Mouse (Mus musculus) megakaryocyte, embryonic 14.5 days (primary cell): Measurements from ENCODE around the gene Gimap9. TPM values are rescaled to one million over a fixed set of nuclear protein-coding genes. Genes with fewer than 3 reads are reported as not detected.
A peak's percentile ranks its signal among the peaks of the same experiment; 100 is the strongest.

ENCODE experiments used
- H3K27me3 ChIP-seq: replicated peaks from 2 replicates; pipeline ENCODE3; 2012; ENCODE audit warnings: inconsistent platforms
- H3K36me3 ChIP-seq: replicated peaks from 2 replicates; pipeline ENCODE3; 2012; ENCODE audit warnings: low read length, inconsistent platforms, mixed read lengths
- H3K4me1 ChIP-seq: 2 replicates; pipeline ENCODE4 v1.6.1; 2012; ENCODE audit warnings: inconsistent platforms
- H3K4me3 ChIP-seq: replicated peaks from 2 replicates; pipeline ENCODE3; 2012; ENCODE audit warnings: moderate library complexity, mild to moderate bottlenecking, inconsistent platforms
- H3K9me3 ChIP-seq: 2 replicates; pipeline ENCODE4 v1.6.1; 2012; ENCODE audit warnings: inconsistent platforms
- FLI1 ChIP-seq: IDR thresholded peaks from 2 replicates; pipeline ENCODE4 v1.6.1; 2012; ENCODE audit warnings: low read length, inconsistent platforms, mixed read lengths
- GATA1 ChIP-seq: IDR thresholded peaks from 3 replicates; pipeline ENCODE4 v1.6.1; 2012; ENCODE audit warnings: mixed read lengths, low read length, inconsistent platforms, borderline replicate concordance
- polyA plus RNA-seq: library from polyadenylated mRNA; stranded (reverse); fragments of >175 nt; gene quantifications from 2 replicates; pipeline ENCODE4 v1.2.3, GENCODE M21; 2012; ENCODE audit warnings: low replicate concordance; ENCODE audit not compliant: insufficient read depth

Gene Gimap9
- polyA plus RNA-seq, 1 experiment = 2.5 TPM

- Histone ChIP-seq H3K27me3 (no peaks in the 10 kb centered on the region), H3K9me3 (no peaks in the 10 kb centered on the region), H3K4me1 (peaks cover 69% of the 10 kb centered on the region), H3K4me3 (no peak overlapping the region), H3K36me3 (peaks cover 52% of the 10 kb centered on the region)
- TF ChIP-seq FLI1 (no peak), GATA1 (no peak)
Measured at GRCm38 (mm10) chr6:48702601-48703000, 26.7 kb downstream of the Gimap9 start.

GRCm38 (mm10) chr6:48704146-48704545 lies 28.2 kb downstream of the Gimap9 start:
- H3K4me1 ChIP-seq = peaks cover 60% of the 10 kb centered on the region
- no peak for TF ChIP-seq FLI1
- no peak for TF ChIP-seq GATA1
- H3K27me3 ChIP-seq = no peaks in the 10 kb centered on the region
- H3K9me3 ChIP-seq = no peaks in the 10 kb centered on the region
- H3K4me3 ChIP-seq = no peak overlapping the region
- peaks cover 52% of the 10 kb centered on the region for H3K36me3 ChIP-seq

- H3K4me1 ChIP-seq = peaks cover 47% of the 10 kb centered on the region
- peaks cover 56% of the 10 kb centered on the region for H3K36me3 ChIP-seq
- no peaks in the 10 kb centered on the region for H3K27me3 ChIP-seq
- peak overlapping the region; percentile 84 for H3K4me3 ChIP-seq
- TF ChIP-seq GATA1 (no peak), FLI1 (no peak)
- H3K9me3 ChIP-seq = peaks cover 6% of the 10 kb centered on the region
Measured at GRCm38 (mm10) chr6:48706130-48706529, 30.2 kb downstream of the Gimap9 start.

GRCm38 (mm10) chr6:48718455-48718854 lies 42.5 kb downstream of the Gimap9 start, which contains the start of the genes Gm28053 and Gimap7:
Gm28053 (plus strand) TSS chr6:48718607.
Gimap7 (plus strand) TSS chr6:48718621.
- H3K4me1 ChIP-seq = peaks cover 26% of the 10 kb centered on the region
- TF ChIP-seq GATA1 = no peak
- H3K36me3 ChIP-seq = no peaks in the 10 kb centered on the region
- no peaks in the 10 kb centered on the region for H3K9me3 ChIP-seq
- H3K4me3 ChIP-seq = no peak within 1 kb of the TSS
- H3K27me3 ChIP-seq = peaks cover 5% of the 10 kb centered on the region

GRCm38 (mm10) chr6:48720326-48720725 lies 44.4 kb downstream of the Gimap9 start:
- H3K4me3 ChIP-seq = no peak overlapping the region
- H3K9me3 ChIP-seq = peaks cover 7% of the 10 kb centered on the region
- H3K4me1 ChIP-seq = peaks cover 30% of the 10 kb centered on the region
- H3K27me3 ChIP-seq = peaks cover 10% of the 10 kb centered on the region
- TF ChIP-seq FLI1 (no peak), GATA1 (no peak)
- no peaks in the 10 kb centered on the region for H3K36me3 ChIP-seq

GRCm38 (mm10) chr6:48723468-48723867 lies 47.5 kb downstream of the Gimap9 start:
- Histone ChIP-seq H3K9me3 (peaks cover 7% of the 10 kb centered on the region), H3K27me3 (peaks cover 6% of the 10 kb centered on the region), H3K36me3 (no peaks in the 10 kb centered on the region), H3K4me1 (peaks cover 29% of the 10 kb centered on the region), H3K4me3 (no peak overlapping the region)
- TF ChIP-seq GATA1 (no peak), FLI1 (no peak)

GRCm38 (mm10) chr6:48725476-48725875 lies 49.5 kb downstream of the Gimap9 start:
- H3K4me3 ChIP-seq = no peak overlapping the region
- peaks cover 7% of the 10 kb centered on the region for H3K9me3 ChIP-seq
- peaks cover 10% of the 10 kb centered on the region for H3K27me3 ChIP-seq
- H3K4me1 ChIP-seq = peaks cover 23% of the 10 kb centered on the region
- TF ChIP-seq FLI1 (no peak), GATA1 (no peak)
- no peaks in the 10 kb centered on the region for H3K36me3 ChIP-seq

- TF ChIP-seq FLI1 (no peak), GATA1 (no peak)
- H3K36me3 ChIP-seq = no peaks in the 10 kb centered on the region
- H3K4me1 ChIP-seq = peaks cover 19% of the 10 kb centered on the region; the same call in 1 of the 2 replicates
- no peak overlapping the region for H3K4me3 ChIP-seq
- peaks cover 10% of the 10 kb centered on the region for H3K27me3 ChIP-seq
- H3K9me3 ChIP-seq = peaks cover 7% of the 10 kb centered on the region
Measured at GRCm38 (mm10) chr6:48727761-48728160, 51.8 kb downstream of the Gimap9 start.

Other genes with a start within 250 kb of the Gimap9 start
- gene Zfp467, start 230.3 kb upstream of the Gimap9 start, polyA plus RNA-seq = 1.2 and 13.4 TPM in 2 replicates
- gene Sspo, start 227.9 kb upstream of the Gimap9 start, polyA plus RNA-seq = not detected in 2 replicates
- 2.1 TPM in 1 of 2 replicates, not detected in the other for gene Atp6v0e2, start 138.5 kb upstream of the Gimap9 start, polyA plus RNA-seq
- gene Lrrc61, start 121.3 kb upstream of the Gimap9 start, polyA plus RNA-seq = 9.9 and 12.4 TPM in 2 replicates
- gene Rarres2, start 103.3 kb upstream of the Gimap9 start, polyA plus RNA-seq = not detected in 2 replicates
- gene Gm45021, start 86.5 kb upstream of the Gimap9 start, polyA plus RNA-seq = not detected in 2 replicates
- 72.0 and 191 TPM in 2 replicates for gene Repin1, start 82.2 kb upstream of the Gimap9 start, polyA plus RNA-seq
- gene Gm44965, start 82.2 kb upstream of the Gimap9 start, polyA plus RNA-seq = not detected in 2 replicates
- 4.2 and 5.8 TPM in 2 replicates for gene Zfp775, start 74.1 kb upstream of the Gimap9 start, polyA plus RNA-seq
- 2.0 and 7.4 TPM in 2 replicates for gene AI854703, start 49.4 kb upstream of the Gimap9 start, polyA plus RNA-seq
- gene Gimap8, start 28.9 kb upstream of the Gimap9 start, polyA plus RNA-seq = 0.31 TPM in 1 of 2 replicates, not detected in the other
- gene Gimap4, start 8.4 kb downstream of the Gimap9 start, polyA plus RNA-seq = 0.32 TPM in 1 of 2 replicates, not detected in the other
- 1.2 and 5.9 TPM in 2 replicates for gene Gimap6, start 32.1 kb downstream of the Gimap9 start, polyA plus RNA-seq
- not detected in 2 replicates for gene Gm28053, start 42.5 kb downstream of the Gimap9 start, polyA plus RNA-seq
- gene Gimap7, start 42.5 kb downstream of the Gimap9 start, polyA plus RNA-seq = not detected in 2 replicates
- 18.4 and 38.1 TPM in 2 replicates for gene Gimap1, start 62.9 kb downstream of the Gimap9 start, polyA plus RNA-seq
- 12.5 and 21.4 TPM in 2 replicates for gene Gimap5, start 70.1 kb downstream of the Gimap9 start, polyA plus RNA-seq
- gene Gimap3, start 94.7 kb downstream of the Gimap9 start, polyA plus RNA-seq = 2.3 TPM in 1 of 2 replicates, not detected in the other
- 9.7 and 62.7 TPM in 2 replicates for gene Tmem176a, start 164.8 kb downstream of the Gimap9 start, polyA plus RNA-seq
- gene Tmem176b, start 165.4 kb downstream of the Gimap9 start, polyA plus RNA-seq = 10.4 and 36.3 TPM in 2 replicates
- not detected in 2 replicates for gene Aoc1, start 196.8 kb downstream of the Gimap9 start, polyA plus RNA-seq